Mouse (Mus musculus): ENCODE measurements around the gene Myo18b. TPM values are rescaled to one million over a fixed set of nuclear protein-coding genes. Genes with fewer than 3 reads are reported as not detected.

Myo18b gene
- polyA plus RNA-seq, 1 experiment from 2014 or later: 22.5 TPM

- Histone ChIP-seq H3K9me3 (replicated peaks) (no peaks in the 10 kb centered on the region), H3K4me2 (no peak overlapping the region), H3K36me3 (peaks cover 28% of the 10 kb centered on the region), H3K4me3 (no peak overlapping the region), H3K27me3 (no peaks in the 10 kb centered on the region), H3K27ac (no peak overlapping the region), H3K4me1 (replicated peaks) (peaks cover 20% of the 10 kb centered on the region), H3K9ac (no peak overlapping the region)
- ATAC-seq (replicated peaks; ENCODE audit: insufficient number of reproducible peaks, insufficient read depth, low FRiP score, low read depth): no peak
- WGBS: 65% methylated on average over 15 of the region's 15 CpGs
Observed at GRCm38 (mm10) chr5:112791792-112792780, 104.1 kb downstream of the Myo18b start.

DNA sequence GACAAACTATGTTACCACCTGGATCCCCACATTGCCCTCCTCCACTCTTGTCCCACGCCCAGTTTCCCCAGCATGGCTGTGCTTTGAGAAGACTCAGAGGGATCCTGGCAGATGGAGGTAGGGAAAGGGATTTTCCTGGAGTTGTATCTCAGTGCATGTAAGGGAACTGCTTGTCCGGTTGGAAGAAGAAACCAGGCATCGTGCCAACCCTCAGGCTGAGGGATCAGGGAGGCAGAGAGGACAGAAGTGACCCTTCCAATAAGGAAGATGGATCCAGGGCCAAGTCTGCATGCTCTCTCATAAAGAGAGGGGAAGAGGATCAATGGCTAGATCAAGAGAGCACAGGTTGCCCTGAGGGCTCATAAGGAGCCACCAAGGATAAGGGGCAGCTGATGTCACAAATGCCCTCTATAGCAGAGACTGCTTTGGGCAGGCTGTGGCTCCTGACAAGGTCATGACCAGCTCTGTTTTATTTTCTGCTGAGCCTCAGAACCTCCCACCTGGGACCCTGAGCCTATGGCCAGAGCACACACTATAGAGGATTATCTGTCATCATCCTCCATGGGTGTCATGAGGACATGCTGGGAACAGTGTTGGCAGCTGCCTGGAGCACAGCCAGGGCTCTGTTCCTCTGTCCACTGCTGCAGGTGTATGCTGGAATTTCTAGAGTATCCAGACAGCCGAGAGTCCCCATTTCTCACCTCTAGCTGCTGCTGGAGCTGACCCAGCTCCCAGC is 105.6 kb downstream of the Myo18b start:
- no peak overlapping the region for H3K9ac ChIP-seq
- H3K9me3 ChIP-seq (replicated peaks): no peaks in the 10 kb centered on the region
- H3K27ac ChIP-seq: peak overlapping the region; percentile 74
- no peak overlapping the region for H3K4me2 ChIP-seq
- 45% methylated on average over 4 of the region's 4 CpGs for WGBS
- H3K36me3 ChIP-seq: peaks cover 22% of the 10 kb centered on the region
- peak; percentile 83 for ATAC-seq (replicated peaks; ENCODE audit: insufficient number of reproducible peaks, insufficient read depth, low FRiP score, low read depth)
- H3K4me1 ChIP-seq (replicated peaks): peaks cover 20% of the 10 kb centered on the region
- no peaks in the 10 kb centered on the region for H3K27me3 ChIP-seq
- no peak overlapping the region for H3K4me3 ChIP-seq

DNA sequence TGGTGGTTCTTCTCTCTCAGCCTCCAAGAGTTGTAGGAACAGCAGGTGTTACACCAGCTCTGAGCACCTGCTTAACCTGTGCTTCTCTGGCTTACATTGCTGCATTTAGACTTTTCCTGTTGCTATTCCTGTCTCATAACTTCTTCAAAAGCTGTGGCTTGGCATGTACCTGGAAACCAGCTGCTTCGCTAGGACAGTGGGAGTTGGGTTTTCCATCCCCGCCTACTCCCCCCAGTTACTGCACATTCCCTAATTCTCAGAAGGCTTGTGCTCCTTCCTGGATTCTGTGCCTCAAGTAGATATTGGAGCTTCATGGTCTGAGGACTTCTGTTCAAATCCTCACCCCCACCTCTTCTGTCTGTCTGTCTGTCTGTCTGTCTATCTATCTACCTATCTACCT is 107.7 kb downstream of the Myo18b start:
- WGBS: 89% methylated on average over 2 of the region's 2 CpGs
- no peaks in the 10 kb centered on the region for H3K9me3 ChIP-seq (replicated peaks)
- no peaks in the 10 kb centered on the region for H3K27me3 ChIP-seq
- no peak overlapping the region for H3K9ac ChIP-seq
- no peak for ATAC-seq (replicated peaks; ENCODE audit: insufficient number of reproducible peaks, insufficient read depth, low FRiP score, low read depth)
- H3K4me1 ChIP-seq (replicated peaks): peaks cover 20% of the 10 kb centered on the region
- H3K4me2 ChIP-seq: no peak overlapping the region
- no peak overlapping the region for H3K27ac ChIP-seq
- no peak overlapping the region for H3K4me3 ChIP-seq
- peaks cover 19% of the 10 kb centered on the region for H3K36me3 ChIP-seq

DNA sequence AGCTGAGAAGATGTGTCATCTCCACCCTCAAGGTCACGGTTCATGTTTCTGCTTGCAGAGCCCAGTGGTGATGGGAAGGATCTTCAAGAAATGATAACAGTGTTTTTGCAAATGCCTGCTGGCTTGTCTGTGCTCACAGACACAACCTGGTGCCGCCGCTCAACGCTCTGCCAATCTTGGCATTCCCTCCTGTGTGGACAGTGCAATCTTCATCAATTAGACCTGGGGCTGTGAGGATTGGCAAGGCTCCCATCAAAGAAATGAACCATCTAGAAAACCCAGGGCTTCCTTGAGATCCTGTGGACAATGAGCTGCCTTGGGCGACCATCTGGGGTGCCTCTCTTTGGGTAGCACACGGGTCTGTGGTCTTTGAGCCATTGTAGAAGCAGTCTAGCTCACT is 109.4 kb downstream of the Myo18b start:
- H3K9ac ChIP-seq: no peak overlapping the region
- H3K36me3 ChIP-seq: peaks cover 29% of the 10 kb centered on the region
- peaks cover 17% of the 10 kb centered on the region for H3K4me1 ChIP-seq (replicated peaks)
- ATAC-seq (replicated peaks; ENCODE audit: insufficient number of reproducible peaks, insufficient read depth, low FRiP score, low read depth): no peak
- H3K9me3 ChIP-seq (replicated peaks): no peaks in the 10 kb centered on the region
- no peak overlapping the region for H3K4me2 ChIP-seq
- no peak overlapping the region for H3K4me3 ChIP-seq
- no peak overlapping the region for H3K27ac ChIP-seq
- 82% methylated on average over 6 of the region's 6 CpGs for WGBS
- H3K27me3 ChIP-seq: no peaks in the 10 kb centered on the region

DNA sequence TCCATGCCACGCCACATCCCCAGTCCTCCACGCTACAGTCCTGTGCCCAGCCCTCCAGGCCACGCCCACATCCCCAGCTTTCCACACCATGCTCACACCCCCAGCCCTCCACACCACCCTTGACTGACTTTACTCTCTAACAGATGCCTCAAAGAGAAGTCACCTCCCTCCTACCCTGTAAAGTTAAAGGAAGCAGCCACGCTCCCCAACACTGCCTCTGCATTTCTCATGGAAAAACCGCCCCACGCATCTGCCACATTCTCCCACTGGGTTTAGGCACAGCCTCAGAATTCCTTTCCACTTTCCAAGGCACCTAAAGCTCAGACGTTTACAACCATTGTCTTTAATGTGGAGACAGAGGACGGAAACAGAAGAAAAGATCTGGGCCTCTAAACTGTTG is 110.1 kb downstream of the Myo18b start:
- H3K27ac ChIP-seq: no peak overlapping the region
- no peaks in the 10 kb centered on the region for H3K9me3 ChIP-seq (replicated peaks)
- no peak overlapping the region for H3K4me2 ChIP-seq
- no peak for ATAC-seq (replicated peaks; ENCODE audit: insufficient number of reproducible peaks, insufficient read depth, low FRiP score, low read depth)
- no peak overlapping the region for H3K4me3 ChIP-seq
- H3K27me3 ChIP-seq: no peaks in the 10 kb centered on the region
- H3K36me3 ChIP-seq: peaks cover 36% of the 10 kb centered on the region
- 80% methylated on average over 8 of the region's 8 CpGs for WGBS
- peaks cover 16% of the 10 kb centered on the region for H3K4me1 ChIP-seq (replicated peaks)
- no peak overlapping the region for H3K9ac ChIP-seq

DNA sequence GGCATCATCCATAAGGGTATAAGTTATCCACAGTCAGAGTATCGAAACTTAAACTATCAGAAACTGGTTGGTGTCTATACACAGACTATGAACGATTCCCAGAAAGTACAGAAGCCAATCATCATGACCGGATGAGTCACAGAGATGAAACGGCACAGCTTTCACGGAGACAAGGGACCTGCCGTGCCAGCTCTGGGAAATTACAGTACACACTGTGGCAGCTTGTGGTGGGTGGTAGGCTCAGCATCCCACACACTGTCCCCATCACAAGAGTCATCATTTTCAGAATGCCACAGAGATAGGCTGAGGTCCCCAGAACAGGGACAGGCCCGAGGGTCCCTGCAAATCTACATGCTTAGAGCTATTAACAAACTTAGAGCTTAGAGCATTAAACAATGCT is 114.4 kb downstream of the Myo18b start:
- ATAC-seq (replicated peaks; ENCODE audit: insufficient number of reproducible peaks, insufficient read depth, low FRiP score, low read depth): no peak
- no peak overlapping the region for H3K27ac ChIP-seq
- H3K4me2 ChIP-seq: no peak overlapping the region
- H3K4me3 ChIP-seq: no peak overlapping the region
- 88% methylated on average over 7 of the region's 7 CpGs for WGBS
- H3K36me3 ChIP-seq: peaks cover 29% of the 10 kb centered on the region
- H3K9me3 ChIP-seq (replicated peaks): no peaks in the 10 kb centered on the region
- H3K9ac ChIP-seq: no peak overlapping the region
- no peaks in the 10 kb centered on the region for H3K27me3 ChIP-seq
- peaks cover 16% of the 10 kb centered on the region for H3K4me1 ChIP-seq (replicated peaks)

GRCm38 (mm10) chr5:112781231-112781630 is 114.9 kb downstream of the Myo18b start:
- peaks cover 29% of the 10 kb centered on the region for H3K36me3 ChIP-seq
- no peaks in the 10 kb centered on the region for H3K9me3 ChIP-seq (replicated peaks)

GRCm38 (mm10) chr5:112780383-112780782 is 115.8 kb downstream of the Myo18b start:
- H3K4me1 ChIP-seq (replicated peaks): peaks cover 19% of the 10 kb centered on the region
- no peaks in the 10 kb centered on the region for H3K9me3 ChIP-seq (replicated peaks)
- H3K36me3 ChIP-seq: peaks cover 30% of the 10 kb centered on the region
- H3K4me3 ChIP-seq: no peak overlapping the region
- WGBS: 40% methylated on average over 5 of the region's 5 CpGs
- no peak overlapping the region for H3K9ac ChIP-seq
- ATAC-seq (replicated peaks; ENCODE audit: insufficient number of reproducible peaks, insufficient read depth, low FRiP score, low read depth): no peak
- H3K4me2 ChIP-seq: no peak overlapping the region
- H3K27me3 ChIP-seq: no peaks in the 10 kb centered on the region
- H3K27ac ChIP-seq: no peak overlapping the region

More at GRCm38 (mm10) chr5:112781231-112781630, 114.9 kb downstream of the Myo18b start:
- WGBS: 90% methylated on average over 4 of the region's 4 CpGs
- no peak for ATAC-seq (replicated peaks; ENCODE audit: insufficient number of reproducible peaks, insufficient read depth, low FRiP score, low read depth)
- Histone ChIP-seq H3K4me3 (no peak overlapping the region), H3K4me1 (replicated peaks) (peaks cover 19% of the 10 kb centered on the region), H3K9ac (no peak overlapping the region), H3K27me3 (no peaks in the 10 kb centered on the region), H3K27ac (no peak overlapping the region), H3K4me2 (no peak overlapping the region)

- WGBS: 31% methylated on average over 15 of the region's 15 CpGs
- Histone ChIP-seq H3K27ac (no peak overlapping the region), H3K9ac (no peak overlapping the region), H3K4me3 (no peak overlapping the region), H3K27me3 (no peaks in the 10 kb centered on the region), H3K4me2 (no peak overlapping the region), H3K9me3 (replicated peaks) (no peaks in the 10 kb centered on the region), H3K4me1 (replicated peaks) (peaks cover 24% of the 10 kb centered on the region), H3K36me3 (peaks cover 17% of the 10 kb centered on the region)
- ATAC-seq (replicated peaks; ENCODE audit: insufficient number of reproducible peaks, insufficient read depth, low FRiP score, low read depth): no peak
Observed at GRCm38 (mm10) chr5:112776781-112777405, 119.3 kb downstream of the Myo18b start.

GRCm38 (mm10) chr5:112773429-112773828 is 122.7 kb downstream of the Myo18b start:
- H3K27ac ChIP-seq: no peak overlapping the region
- peaks cover 25% of the 10 kb centered on the region for H3K4me1 ChIP-seq (replicated peaks)
- H3K9me3 ChIP-seq (replicated peaks): no peaks in the 10 kb centered on the region
- no peak overlapping the region for H3K4me3 ChIP-seq
- ATAC-seq (replicated peaks; ENCODE audit: insufficient number of reproducible peaks, insufficient read depth, low FRiP score, low read depth): no peak
- no peaks in the 10 kb centered on the region for H3K27me3 ChIP-seq
- 37% methylated on average over 4 of the region's 4 CpGs for WGBS
- H3K36me3 ChIP-seq: peaks cover 17% of the 10 kb centered on the region
- H3K4me2 ChIP-seq: no peak overlapping the region
- no peak overlapping the region for H3K9ac ChIP-seq

- peak; percentile 45; the same call in 1 of the 2 replicates for ATAC-seq (replicated peaks; ENCODE audit: insufficient number of reproducible peaks, insufficient read depth, low FRiP score, low read depth)
- Histone ChIP-seq H3K4me3 (no peak overlapping the region), H3K27me3 (no peaks in the 10 kb centered on the region), H3K36me3 (peaks cover 28% of the 10 kb centered on the region), H3K4me2 (no peak overlapping the region), H3K9ac (no peak overlapping the region), H3K4me1 (replicated peaks) (peaks cover 13% of the 10 kb centered on the region), H3K27ac (peak overlapping the region; percentile 62), H3K9me3 (replicated peaks) (no peaks in the 10 kb centered on the region)
- WGBS: 39% methylated on average over 6 of the region's 6 CpGs
Observed at GRCm38 (mm10) chr5:112771376-112771901, 124.7 kb downstream of the Myo18b start.
